10 mouse cellular contexts compared by ENCODE assay signal in genomic region chr19:32376886-32377535, GRCm38 (mm10). TPM values are rescaled to one million over a fixed set of nuclear protein-coding genes. Genes with fewer than 3 reads are reported as not detected.
A peak's percentile ranks its signal among the peaks of the same experiment; 100 is the strongest.
DNase-seq lines count a peak whose midpoint lies in the region; ATAC-seq and TF ChIP-seq lines count a peak whose summit lies in the region.
"Had no signal": no experiment of that assay in that cellular context is flagged by ENCODE, and none has a peak within 500 bp of the region (broad histone marks: within the 10 kb centered on the region; RNA-seq: fewer than 3 reads in every experiment).

No protein-coding gene starts in this region.

- no peaks in the 10 kb centered on the region for H3K36me3 ChIP-seq in heart, embryonic 12.5 days
- H3K36me3 ChIP-seq in heart, adult 2 months (ENCODE audit: control insufficient read depth, insufficient read depth, low read length) = peaks cover 10% of the 10 kb centered on the region
- H3K36me3 ChIP-seq in limb, embryonic 12.5 days = no peaks in the 10 kb centered on the region
- H3K36me3 ChIP-seq in forebrain, embryonic 12.5 days (replicated peaks) = no peaks in the 10 kb centered on the region
- H3K36me3 ChIP-seq: hindbrain, embryonic 12.5 days; liver, embryonic 15.5 days had no signal

- peak; percentile 75 to 88 for DNase-seq in heart, adult 18-20 months
- peak; percentile 43 for DNase-seq in adrenal gland, postnatal 14 days
- DNase-seq in heart, adult 2 months = peak; percentile 61 to 84
- DNase-seq in frontal cortex, adult 2 months (ENCODE audit: extremely low spot score in 1 of 2, low spot score in 1 of 2) = no peak
- DNase-seq in yolk sac, embryonic 10.5 days (ENCODE audit: low spot score) = no peak

- 52% methylated on average over 7 of the region's 7 CpGs for WGBS in heart, embryonic 12.5 days
- 14% methylated on average over 7 of the region's 7 CpGs for WGBS in heart, adult 2 months
- 65% methylated on average over 7 of the region's 7 CpGs for WGBS in limb, embryonic 12.5 days
- 84% methylated on average over 6 of the region's 7 CpGs for whole genome bisulfite sequencing in forebrain, embryonic 12.5 days

- no peak overlapping the region for H3K4me3 ChIP-seq in heart, embryonic 12.5 days
- H3K4me3 ChIP-seq in heart, adult 2 months = 0 out of 2 replicates have a peak overlapping the region, but pooled peaks have one; percentile 7
- H3K4me3 ChIP-seq in limb, embryonic 12.5 days (replicated peaks) = no peak overlapping the region
- no peak overlapping the region for H3K4me3 ChIP-seq in forebrain, embryonic 12.5 days (replicated peaks)
- H3K4me3 ChIP-seq: hindbrain, embryonic 12.5 days; liver, embryonic 15.5 days had no signal

- H3K4me1 ChIP-seq in heart, embryonic 12.5 days (replicated peaks) = peaks cover 71% of the 10 kb centered on the region
- H3K4me1 ChIP-seq in heart, adult 2 months (ENCODE audit: control insufficient read depth, insufficient read depth, low read length) = peaks cover 44% of the 10 kb centered on the region
- H3K4me1 ChIP-seq in limb, embryonic 12.5 days (replicated peaks) = peaks cover 17% of the 10 kb centered on the region
- H3K4me1 ChIP-seq in forebrain, embryonic 12.5 days = peaks cover 8% of the 10 kb centered on the region

- no peak; the same call in 1 of the 2 replicates for TF ChIP-seq EP300 in heart, adult 2 months (IDR thresholded peaks at IDR 0.05; ENCODE audit: insufficient read depth, low read depth, low read length)

- peaks cover 7% of the 10 kb centered on the region; the same call in 1 of the 2 replicates for H3K79me2 ChIP-seq in heart, adult 2 months (replicated peaks; ENCODE audit: control insufficient read depth, insufficient read depth, low read length)

- H3K9ac ChIP-seq in heart, embryonic 12.5 days = no peak overlapping the region
- H3K9ac ChIP-seq in heart, adult 2 months (ENCODE audit: low read depth, low read length) = peak overlapping the region; percentile 34
- H3K9ac ChIP-seq in limb, embryonic 12.5 days (replicated peaks) = no peak overlapping the region
- H3K9ac ChIP-seq in forebrain, embryonic 12.5 days = no peak overlapping the region
- H3K9ac ChIP-seq: liver, embryonic 15.5 days had no signal

- TF ChIP-seq POLR2A in heart, adult 2 months (IDR thresholded peaks at IDR 0.05; ENCODE audit: insufficient read depth, low read depth, low read length) = no peak

- no peak overlapping the region for H3K27ac ChIP-seq in heart, embryonic 12.5 days (ENCODE audit: poor library complexity, severe bottlenecking)
- peak overlapping the region; percentile 79 for H3K27ac ChIP-seq in heart, adult 2 months
- H3K27ac ChIP-seq in limb, embryonic 12.5 days = 0 out of 2 replicates have a peak overlapping the region, but pooled peaks have one; percentile 12
- H3K27ac ChIP-seq in forebrain, embryonic 12.5 days = no peak overlapping the region
- H3K27ac ChIP-seq: hindbrain, embryonic 12.5 days; liver, embryonic 15.5 days had no signal

- no peaks in the 10 kb centered on the region for H3K27me3 ChIP-seq in heart, embryonic 12.5 days (replicated peaks)
- H3K27me3 ChIP-seq in heart, adult 2 months (ENCODE audit: control insufficient read depth, insufficient read depth, low read length) = no peaks in the 10 kb centered on the region
- H3K27me3 ChIP-seq in limb, embryonic 12.5 days = no peaks in the 10 kb centered on the region
- H3K27me3 ChIP-seq in forebrain, embryonic 12.5 days = no peaks in the 10 kb centered on the region
- H3K27me3 ChIP-seq: hindbrain, embryonic 12.5 days; liver, embryonic 15.5 days had no signal

- intact Hi-C loops in heart, adult 2 months (cut with DNase I) = no loop called here

- H3K4me2 ChIP-seq in heart, embryonic 12.5 days = no peak overlapping the region
- H3K4me2 ChIP-seq in limb, embryonic 12.5 days = no peak overlapping the region
- H3K4me2 ChIP-seq in forebrain, embryonic 12.5 days = no peak overlapping the region
- H3K4me2 ChIP-seq: hindbrain, embryonic 12.5 days; liver, embryonic 15.5 days had no signal

- TF ChIP-seq CTCF in heart, adult 2 months (IDR thresholded peaks at IDR 0.05) = no peak

- no peaks in the 10 kb centered on the region for H3K9me3 ChIP-seq in heart, embryonic 12.5 days (replicated peaks)
- no peaks in the 10 kb centered on the region for H3K9me3 ChIP-seq in limb, embryonic 12.5 days
- H3K9me3 ChIP-seq in forebrain, embryonic 12.5 days = no peaks in the 10 kb centered on the region
- H3K9me3 ChIP-seq: hindbrain, embryonic 12.5 days; liver, embryonic 15.5 days had no signal

- ATAC-seq in heart, embryonic 12.5 days (ENCODE audit: insufficient number of reproducible peaks, low FRiP score) = no peak
- ATAC-seq in limb, embryonic 12.5 days (ENCODE audit: insufficient number of reproducible peaks, insufficient read depth, low FRiP score, low TSS enrichment, low read depth) = no peak
- ATAC-seq in forebrain, embryonic 12.5 days (ENCODE audit: low FRiP score) = no peak

RNA-seq across cellular contexts. Expression of gene Sgms1, which starts 12.5 kb away (rescaled TPM):
- 10 to 100 TPM; 55.3 to 63.9 TPM for total RNA-seq in heart, adult 18-20 months (2021)
- polyA plus RNA-seq in heart, embryonic 12.5 days (2016; fragmentation: Nextera tagmentation; extraction: Ambion mirVana) = 45.0 and 49.9 TPM in 2 replicates
- 62.6 and 75.9 TPM in 2 replicates for total RNA-seq in adrenal gland, postnatal 14 days (2021)
- 10 to 100 TPM; 60.5 to 62.1 TPM for total RNA-seq in heart, adult 2 months (2021)
- polyA plus RNA-seq in heart, adult 2 months (2012; rRNA removed) = 27.0 and 42.5 TPM in 2 replicates
- 21.6 and 23.0 TPM in 2 replicates for polyA plus RNA-seq in limb, embryonic 12.5 days (2016; fragmentation: Nextera tagmentation; extraction: Ambion mirVana)
- polyA plus RNA-seq in frontal cortex, adult 2 months (2012; rRNA removed) = 26.3 and 27.9 TPM in 2 replicates
- 12.3 and 13.8 TPM in 2 replicates for polyA plus RNA-seq in forebrain, embryonic 12.5 days (2016; fragmentation: Nextera tagmentation; extraction: Ambion mirVana)

Comparison
In these comparisons a context has a peak if more than half of its experiments do, and no peak if none do; other contexts are left out.
1. H3K27ac ChIP-seq: peak in heart, adult 2 months (single experiment) and limb, embryonic 12.5 days (single experiment); none in heart, embryonic 12.5 days (single experiment) and forebrain, embryonic 12.5 days (single experiment).
2. DNase-seq: peak in heart, adult 18-20 months (2 of 2), adrenal gland, postnatal 14 days (single experiment) and heart, adult 2 months (2 of 2); none in frontal cortex, adult 2 months (0 of 2) and yolk sac, embryonic 10.5 days (single experiment).